Mouse (Mus musculus) kidney, adult 2 months (tissue): ENCODE measurements around the gene Ilf2. TPM values are rescaled to one million over a fixed set of nuclear protein-coding genes. Genes with fewer than 3 reads are reported as not detected.
A peak's percentile ranks its signal among the peaks of the same experiment; 100 is the strongest.

Source experiments
- DNase-seq: peaks from one replicate; pipeline ENCODE4 v3.0.0; 2021
- H3K27ac ChIP-seq: fragments of 200-500 bp; 2 replicates; pipeline ENCODE4 v1.5.1; 2012; ENCODE audit warnings: low read depth, low read length, control low read depth, inconsistent platforms; ENCODE audit not compliant: insufficient read depth
- H3K27me3 ChIP-seq: fragments of 200-500 bp; replicated peaks from 2 replicates; pipeline ENCODE4 v1.6.1; 2012; ENCODE audit warnings: mild to moderate bottlenecking, moderate library complexity, low read length, inconsistent platforms; ENCODE audit not compliant: control insufficient read depth, insufficient read depth
- H3K36me3 ChIP-seq: fragments of 200-500 bp; 2 replicates; pipeline ENCODE4 v1.6.1; 2012; ENCODE audit warnings: mild to moderate bottlenecking, moderate library complexity, low read length, inconsistent platforms; ENCODE audit not compliant: control insufficient read depth, insufficient read depth
- H3K4me1 ChIP-seq: fragments of 200-500 bp; 2 replicates; pipeline ENCODE4 v1.6.1; 2011; ENCODE audit warnings: low read length; ENCODE audit not compliant: control insufficient read depth, insufficient read depth
- H3K4me3 ChIP-seq: fragments of 200-500 bp; 2 replicates; pipeline ENCODE4 v1.5.1; 2011; ENCODE audit warnings: mild to moderate bottlenecking, low read depth, low read length, control low read depth; ENCODE audit not compliant: insufficient read depth
- CTCF ChIP-seq: fragments of 200-500 bp; conservative IDR thresholded peaks from 2 replicates; pipeline ENCODE4 v1.5.1; 2011; ENCODE audit warnings: low read depth, mild to moderate bottlenecking, control low read depth, low read length, moderate library complexity, mixed read lengths; ENCODE audit not compliant: insufficient read depth, insufficient read length
- POLR2A ChIP-seq: fragments of 200-500 bp; IDR thresholded peaks from one replicate; pipeline ENCODE4 v1.6.1; 2011; ENCODE audit warnings: low read depth, low read length, control low read depth
- WGBS: fragments of 180-500 bp; shearing (Covaris S2); methylation state at CpG from one replicate; pipeline ENCODE4 v1.1.7; 2018; 5-methylcytosine and 5-hydroxymethylcytosine counted together
- polyA plus RNA-seq: library from polyadenylated mRNA; depleted of rRNA; stranded (reverse); fragments of >200 nt; gene quantifications from 2 replicates; pipeline ENCODE4 v1.2.3, GENCODE M21; 2012

Ilf2 gene
- polyA plus RNA-seq, 1 experiment = 22.8 TPM

- no peak for TF ChIP-seq CTCF
- no peak for TF ChIP-seq POLR2A
- Histone ChIP-seq H3K4me3 (no peak overlapping the region), H3K4me1 (no peaks in the 10 kb centered on the region), H3K27me3 (no peaks in the 10 kb centered on the region), H3K36me3 (peaks cover 18% of the 10 kb centered on the region), H3K27ac (no peak overlapping the region)
- no peak for DNase-seq
Measured at GRCm38 (mm10) chr3:90497597-90497996, 21.7 kb downstream of the Ilf2 start.

DNA sequence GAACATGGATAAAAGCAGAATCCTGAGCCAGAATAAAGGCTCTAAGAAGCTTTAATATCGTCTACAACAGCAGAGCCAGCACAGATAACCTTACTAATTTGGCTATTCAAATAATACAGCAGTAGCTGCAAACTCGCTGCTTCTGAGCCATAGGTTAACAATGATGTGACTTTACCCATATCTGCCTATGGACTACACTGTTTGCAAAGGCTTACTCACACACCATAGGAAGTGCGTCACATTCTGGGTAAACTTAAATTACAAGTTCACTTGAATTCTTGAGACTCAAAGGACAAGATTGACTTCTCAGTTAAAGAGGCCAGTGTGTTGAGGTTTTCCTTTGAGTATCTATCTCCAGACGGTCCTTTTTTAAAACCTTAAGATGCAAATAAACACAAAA is 27.5 kb downstream of the Ilf2 start:
- Histone ChIP-seq H3K36me3 (peaks cover 27% of the 10 kb centered on the region), H3K4me1 (peaks cover 19% of the 10 kb centered on the region; the same call in 1 of the 2 replicates), H3K27me3 (no peaks in the 10 kb centered on the region), H3K4me3 (no peak overlapping the region), H3K27ac (no peak overlapping the region)
- 87% methylated on average over 4 of the region's 4 CpGs for WGBS
- no peak for DNase-seq
- no peak for TF ChIP-seq POLR2A
- TF ChIP-seq CTCF = no peak

GRCm38 (mm10) chr3:90505216-90505615 is 29.3 kb downstream of the Ilf2 start:
- DNase-seq = no peak
- no peak overlapping the region for H3K4me3 ChIP-seq
- H3K4me1 ChIP-seq = peaks cover 19% of the 10 kb centered on the region; the same call in 1 of the 2 replicates
- TF ChIP-seq CTCF (no peak), POLR2A (no peak)
- H3K27ac ChIP-seq = no peak overlapping the region
- H3K36me3 ChIP-seq = peaks cover 22% of the 10 kb centered on the region
- WGBS = 84% methylated on average over 5 of the region's 5 CpGs
- H3K27me3 ChIP-seq = no peaks in the 10 kb centered on the region

DNA sequence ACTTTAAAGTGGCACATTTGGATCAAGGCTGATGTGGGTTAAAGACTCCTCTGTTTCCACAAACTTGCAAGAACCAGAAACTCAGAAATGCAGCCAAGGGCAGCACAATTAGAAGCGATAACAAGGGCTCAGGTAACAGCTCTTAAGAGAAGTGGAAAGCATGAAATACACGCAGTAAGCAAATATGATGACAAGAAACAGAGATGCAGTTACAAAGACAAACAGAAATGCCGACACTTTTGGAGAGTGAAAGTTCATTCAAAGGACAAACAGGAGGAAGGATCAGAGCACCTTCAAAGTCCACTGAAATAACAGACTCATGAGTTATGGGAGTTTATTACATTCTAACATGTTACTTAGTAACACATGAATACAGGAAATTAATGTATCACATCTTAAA is 30.4 kb downstream of the Ilf2 start:
- DNase-seq = peak; percentile 28
- TF ChIP-seq POLR2A (no peak), CTCF (no peak)
- 31% methylated on average over 3 of the region's 3 CpGs for WGBS
- peaks cover 19% of the 10 kb centered on the region; the same call in 1 of the 2 replicates for H3K4me1 ChIP-seq
- no peak overlapping the region for H3K4me3 ChIP-seq
- H3K36me3 ChIP-seq = peaks cover 20% of the 10 kb centered on the region
- peak overlapping the region; percentile 69; the same call in 1 of the 2 replicates for H3K27ac ChIP-seq
- no peaks in the 10 kb centered on the region for H3K27me3 ChIP-seq

DNA sequence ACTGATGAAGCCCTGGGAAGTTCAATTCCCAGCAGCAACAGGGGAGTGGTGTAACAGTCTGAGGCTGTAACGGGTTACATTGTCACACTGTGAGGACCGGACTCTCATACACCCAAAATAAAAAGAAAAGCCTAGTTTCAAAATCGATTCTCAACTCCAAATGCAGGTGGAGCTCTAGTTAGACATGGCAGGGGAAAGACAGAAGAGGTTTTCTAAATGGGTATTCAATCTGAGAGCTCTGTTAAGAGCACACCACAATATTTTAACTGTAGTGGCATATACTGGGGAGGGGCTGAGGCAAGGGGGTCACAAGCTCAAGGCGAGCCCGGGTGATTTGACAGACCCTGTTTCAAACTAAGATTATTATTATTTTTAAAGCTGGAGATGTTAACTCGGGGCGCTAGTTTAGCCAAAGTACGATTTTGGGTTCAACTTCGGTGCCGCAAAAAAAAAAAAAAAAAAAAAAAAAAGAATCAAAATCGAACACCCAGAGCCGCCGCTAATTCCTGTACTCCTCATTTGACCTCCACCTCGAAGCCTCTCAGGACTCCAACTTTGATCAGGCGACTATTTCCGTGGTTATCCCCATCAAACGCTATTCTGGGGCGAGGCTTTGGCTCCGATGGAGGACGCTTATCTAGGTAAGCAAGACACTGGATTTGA is 32.5 kb downstream of the Ilf2 start:
- Histone ChIP-seq H3K27ac (peak overlapping the region; percentile 86), H3K27me3 (no peaks in the 10 kb centered on the region), H3K36me3 (peaks cover 4% of the 10 kb centered on the region), H3K4me1 (peaks cover 19% of the 10 kb centered on the region; the same call in 1 of the 2 replicates), H3K4me3 (peak overlapping the region; percentile 97)
- TF ChIP-seq POLR2A = no peak
- TF ChIP-seq CTCF = no peak
- DNase-seq = no peak
- WGBS = 2% methylated on average over 20 of the region's 20 CpGs

GRCm38 (mm10) chr3:90508950-90509746 is 33.2 kb downstream of the Ilf2 start, which contains the start of gene Chtop:
Chtop (minus strand) TSS chr3:90509498.
- WGBS = under 1% methylated on average over 66 of the region's 66 CpGs
- peak within 1 kb of the TSS; percentile 90 for H3K27ac ChIP-seq
- peaks cover 19% of the 10 kb centered on the region; the same call in 1 of the 2 replicates for H3K4me1 ChIP-seq
- H3K4me3 ChIP-seq = peak within 1 kb of the TSS; percentile 97
- H3K36me3 ChIP-seq = peaks cover 3% of the 10 kb centered on the region
- TF ChIP-seq POLR2A = peak; percentile 36
- TF ChIP-seq CTCF = no peak
- H3K27me3 ChIP-seq = no peaks in the 10 kb centered on the region
- DNase-seq = peak; percentile 100

DNA sequence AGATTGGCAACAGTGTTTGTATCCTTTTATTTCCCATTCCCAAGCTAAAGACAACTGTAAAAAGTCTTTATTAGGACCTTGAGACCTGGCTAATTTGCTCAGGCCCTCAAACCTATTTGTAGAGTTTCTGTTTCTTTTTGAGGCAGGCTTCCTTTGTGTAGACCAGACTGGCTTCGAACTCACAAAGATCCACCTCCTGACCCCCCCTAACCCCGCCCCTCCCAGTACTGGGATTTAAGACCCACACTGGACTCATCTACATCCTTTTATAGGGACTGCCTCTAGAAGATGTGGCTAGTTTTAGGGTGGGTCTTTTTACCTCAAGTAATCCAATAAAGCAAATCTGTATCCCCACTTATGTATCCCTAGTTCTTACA is 33.8 kb downstream of the Ilf2 start:
- Histone ChIP-seq H3K36me3 (peaks cover 3% of the 10 kb centered on the region), H3K27me3 (no peaks in the 10 kb centered on the region), H3K27ac (peak overlapping the region; percentile 62), H3K4me1 (peaks cover 19% of the 10 kb centered on the region; the same call in 1 of the 2 replicates), H3K4me3 (no peak overlapping the region)
- DNase-seq = no peak
- WGBS = 6% methylated on average over 2 of the region's 2 CpGs
- TF ChIP-seq POLR2A = no peak
- TF ChIP-seq CTCF = no peak
